Mouse (Mus musculus) midbrain, embryonic 14.5 days (tissue): ENCODE data around the gene Cops4. TPM values are rescaled to one million over a fixed set of nuclear protein-coding genes. Genes with fewer than 3 reads are reported as not detected.

Source experiments
- ATAC-seq: fragments of 200-750 bp; cut with Nextera tagmentation; 2 replicates; pipeline ENCODE4 v1.8.0; 2017; ENCODE audit warnings: moderate number of reproducible peaks, moderate library complexity; ENCODE audit not compliant: low FRiP score, low TSS enrichment
- DNase-seq: peaks from one replicate; pipeline ENCODE4 v3.0.0-alpha.2; 2015
- H3K27ac ChIP-seq: fragments of 300-500 bp; sonication (generic); replicated peaks from 2 replicates; pipeline ENCODE4 v1.5.1; 2014; ENCODE audit warnings: mild to moderate bottlenecking, low read depth, low read length, moderate library complexity
- H3K27me3 ChIP-seq: fragments of 300-500 bp; sonication (generic); 2 replicates; pipeline ENCODE4 v1.6.1; 2014; ENCODE audit warnings: low read length, control low read depth, mixed read lengths; ENCODE audit not compliant: control insufficient read depth, insufficient read depth
- H3K36me3 ChIP-seq: fragments of 300-500 bp; sonication (generic); 2 replicates; pipeline ENCODE4 v1.6.1; 2014; ENCODE audit warnings: low read length, control low read depth; ENCODE audit not compliant: control insufficient read depth, insufficient read depth
- H3K4me1 ChIP-seq: fragments of 300-500 bp; sonication (generic); 2 replicates; pipeline ENCODE4 v1.6.1; 2014; ENCODE audit warnings: mild to moderate bottlenecking, antibody characterized with exemption, low read length, control low read depth; ENCODE audit not compliant: control insufficient read depth, insufficient read depth
- H3K4me2 ChIP-seq: fragments of 300-500 bp; sonication (generic); 2 replicates; pipeline ENCODE4 v1.6.1; 2014; ENCODE audit warnings: mild to moderate bottlenecking, low read length, moderate library complexity
- H3K4me3 ChIP-seq: fragments of 300-500 bp; sonication (generic); replicated peaks from 2 replicates; pipeline ENCODE4 v1.5.1; 2014; ENCODE audit warnings: low read depth, low read length
- H3K9ac ChIP-seq: fragments of 300-500 bp; sonication (generic); replicated peaks from 2 replicates; pipeline ENCODE4 v1.6.1; 2014; ENCODE audit warnings: mild to moderate bottlenecking, low read length, moderate library complexity
- H3K9me3 ChIP-seq: fragments of 300-500 bp; sonication (generic); 2 replicates; pipeline ENCODE4 v1.6.1; 2016; ENCODE audit warnings: low read length, control low read depth, mixed read lengths; ENCODE audit not compliant: control insufficient read depth
- WGBS: fragments of 180-500 bp; shearing (Covaris S2); extraction: QIAGEN DNeasy Blood & Tissue Kit; methylation state at CpG from one replicate; pipeline ENCODE4 v1.1.7; 2014; 5-methylcytosine and 5-hydroxymethylcytosine counted together
- polyA plus RNA-seq: library from polyadenylated mRNA; unstranded; fragments of >200 nt; fragmentation: Nextera tagmentation; extraction: Ambion mirVana; gene quantifications from 2 replicates; pipeline ENCODE4 v1.2.1, GENCODE M21; 2014

Cops4 gene
- 175 and 210 TPM in 2 replicates for polyA plus RNA-seq

GRCm38 (mm10) chr5:100518049-100519026, at the start of gene Cops4:
Cops4 (plus strand) TSS chr5:100518309.
- peak; percentile 100 for DNase-seq
- under 1% methylated on average over 64 of the region's 64 CpGs for WGBS
- peaks cover 14% of the 10 kb centered on the region for H3K4me1 ChIP-seq

DNA sequence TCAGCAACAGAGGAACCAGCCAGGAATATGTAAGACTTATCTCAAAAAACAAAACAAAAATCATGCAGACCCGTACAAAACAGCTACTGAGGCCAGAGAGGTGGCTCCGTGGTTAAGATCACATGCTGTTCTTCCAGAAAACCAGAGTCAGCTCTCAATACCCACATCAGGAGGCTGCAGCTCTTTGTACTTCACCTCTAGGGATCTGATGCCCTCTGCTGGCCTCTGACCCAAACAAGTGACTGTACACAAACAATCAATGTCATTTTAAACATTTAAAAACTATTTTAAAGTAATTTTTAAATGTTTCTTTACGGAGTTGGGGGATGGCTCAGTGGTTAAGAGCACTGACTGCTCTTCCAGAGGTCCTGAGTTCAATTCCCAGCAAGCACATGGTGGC, 41.8 kb upstream of the Cops4 start:
- Histone ChIP-seq H3K9me3 (no peaks in the 10 kb centered on the region), H3K27ac (no peak overlapping the region), H3K4me2 (no peak overlapping the region), H3K9ac (no peak overlapping the region), H3K4me1 (no peaks in the 10 kb centered on the region), H3K27me3 (no peaks in the 10 kb centered on the region), H3K4me3 (no peak overlapping the region), H3K36me3 (peaks cover 21% of the 10 kb centered on the region)
- ATAC-seq (no peak), DNase-seq (no peak)
- WGBS, result 89% methylated on average over 3 of the region's 3 CpGs

More at GRCm38 (mm10) chr5:100518049-100519026, at the start of gene Cops4:
- peaks cover 7% of the 10 kb centered on the region; the same call in 1 of the 2 replicates for H3K36me3 ChIP-seq
- H3K4me2 ChIP-seq, result peak within 1 kb of the TSS; percentile 80
- H3K4me3 ChIP-seq, result peak within 1 kb of the TSS; percentile 69
- H3K27me3 ChIP-seq, result no peaks in the 10 kb centered on the region
- ATAC-seq, result peak; percentile 100
- H3K9me3 ChIP-seq, result no peaks in the 10 kb centered on the region
- H3K27ac ChIP-seq, result peak within 1 kb of the TSS; percentile 77
- H3K9ac ChIP-seq, result peak within 1 kb of the TSS; percentile 75

DNA sequence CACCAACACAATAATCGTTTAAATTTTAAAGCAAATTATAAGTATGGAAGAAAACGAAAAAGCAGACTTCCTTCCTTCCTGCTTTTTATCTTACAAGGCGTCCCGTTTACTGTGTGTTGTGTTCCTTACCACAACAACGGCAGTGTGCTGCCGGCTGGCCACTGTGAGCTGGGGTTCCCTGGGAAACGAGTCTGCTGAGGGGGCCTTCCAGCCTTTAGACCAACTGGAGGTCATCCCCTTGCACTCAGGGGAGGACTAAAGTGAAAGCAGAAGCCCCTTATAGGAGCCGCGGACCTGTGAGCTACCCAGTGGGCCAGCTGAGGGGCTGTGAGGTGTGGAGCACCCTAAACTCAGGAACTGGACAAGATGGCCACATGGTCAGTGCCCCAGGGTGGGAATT, 40.5 kb upstream of the Cops4 start:
- no peaks in the 10 kb centered on the region for H3K4me1 ChIP-seq
- no peak for DNase-seq
- H3K27me3 ChIP-seq, result no peaks in the 10 kb centered on the region
- H3K36me3 ChIP-seq, result peaks cover 21% of the 10 kb centered on the region
- WGBS, result 93% methylated on average over 9 of the region's 9 CpGs
- no peak for ATAC-seq
- no peak overlapping the region for H3K9ac ChIP-seq
- no peak overlapping the region for H3K27ac ChIP-seq
- H3K4me2 ChIP-seq, result no peak overlapping the region
- H3K9me3 ChIP-seq, result no peaks in the 10 kb centered on the region
- no peak overlapping the region for H3K4me3 ChIP-seq

DNA sequence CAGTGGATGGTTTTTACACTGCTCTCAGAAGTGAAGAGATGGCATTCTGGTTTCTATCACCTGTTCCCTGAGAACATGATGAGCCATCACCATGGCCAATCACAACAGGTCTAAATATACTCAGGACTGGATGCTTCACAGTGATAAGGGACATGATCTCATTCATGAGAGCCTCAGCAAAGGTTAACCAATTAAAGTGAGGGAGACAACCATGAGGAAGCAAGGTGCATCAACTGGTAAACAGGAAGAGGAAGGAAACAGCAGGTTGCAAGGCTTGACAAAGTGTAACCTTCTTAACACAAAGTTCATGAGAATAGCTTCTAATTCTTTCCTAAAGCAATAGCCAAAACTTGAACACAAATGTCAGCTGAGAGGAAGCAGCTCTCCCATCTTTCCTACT, 34.5 kb upstream of the Cops4 start:
- no peak overlapping the region for H3K4me2 ChIP-seq
- peaks cover 14% of the 10 kb centered on the region; the same call in 1 of the 2 replicates for H3K36me3 ChIP-seq
- H3K4me3 ChIP-seq, result no peak overlapping the region
- ATAC-seq (no peak), DNase-seq (no peak)
- no peaks in the 10 kb centered on the region for H3K4me1 ChIP-seq
- H3K9ac ChIP-seq, result no peak overlapping the region
- H3K27ac ChIP-seq, result no peak overlapping the region
- H3K27me3 ChIP-seq, result no peaks in the 10 kb centered on the region
- H3K9me3 ChIP-seq, result no peaks in the 10 kb centered on the region

- Histone ChIP-seq H3K4me1 (no peaks in the 10 kb centered on the region), H3K4me2 (no peak overlapping the region), H3K9me3 (no peaks in the 10 kb centered on the region), H3K4me3 (no peak overlapping the region), H3K36me3 (peaks cover 10% of the 10 kb centered on the region; the same call in 1 of the 2 replicates), H3K27ac (no peak overlapping the region), H3K9ac (no peak overlapping the region), H3K27me3 (no peaks in the 10 kb centered on the region)
- ATAC-seq (no peak), DNase-seq (no peak)
- 90% methylated on average over 2 of the region's 2 CpGs for WGBS
These were observed 31.0 kb upstream of the Cops4 start for GRCm38 (mm10) chr5:100487120-100487519.

GRCm38 (mm10) chr5:100488231-100488630, 29.9 kb upstream of the Cops4 start:
- Histone ChIP-seq H3K9ac (no peak overlapping the region), H3K27ac (no peak overlapping the region), H3K36me3 (peaks cover 10% of the 10 kb centered on the region; the same call in 1 of the 2 replicates), H3K9me3 (no peaks in the 10 kb centered on the region), H3K4me3 (no peak overlapping the region), H3K27me3 (no peaks in the 10 kb centered on the region), H3K4me2 (no peak overlapping the region), H3K4me1 (no peaks in the 10 kb centered on the region)
- DNase-seq (no peak), ATAC-seq (no peak)
- WGBS, result 93% methylated on average over 3 of the region's 3 CpGs

GRCm38 (mm10) chr5:100489340-100489739, 28.8 kb upstream of the Cops4 start:
- no peak overlapping the region for H3K27ac ChIP-seq
- H3K4me1 ChIP-seq, result no peaks in the 10 kb centered on the region
- no peak for ATAC-seq
- H3K4me2 ChIP-seq, result no peak overlapping the region
- 89% methylated on average over 2 of the region's 2 CpGs for WGBS
- no peaks in the 10 kb centered on the region for H3K27me3 ChIP-seq
- no peak overlapping the region for H3K4me3 ChIP-seq
- no peak for DNase-seq
- H3K9me3 ChIP-seq, result no peaks in the 10 kb centered on the region
- no peak overlapping the region for H3K9ac ChIP-seq
- H3K36me3 ChIP-seq, result peaks cover 9% of the 10 kb centered on the region; the same call in 1 of the 2 replicates

DNA sequence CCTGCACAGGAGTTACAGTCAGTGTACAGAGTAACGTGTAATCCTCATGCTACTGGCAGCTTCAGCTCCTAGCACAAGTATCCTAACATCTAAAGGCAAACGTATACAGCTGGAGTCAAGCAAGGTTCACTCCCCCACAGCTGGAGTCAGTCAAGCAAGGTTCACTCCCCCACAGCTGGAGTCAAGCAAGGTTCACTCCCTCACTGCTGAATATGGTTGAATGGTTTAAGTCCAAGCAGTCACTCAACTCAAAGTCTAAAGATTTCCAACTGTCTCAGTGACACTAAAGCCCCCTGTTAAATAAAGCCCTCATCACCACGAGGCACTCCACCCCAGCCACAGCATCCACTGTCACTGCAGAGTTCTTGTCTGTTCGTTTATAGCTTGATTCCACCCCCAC, 26.4 kb upstream of the Cops4 start:
- H3K4me2 ChIP-seq, result no peak overlapping the region
- H3K27me3 ChIP-seq, result no peaks in the 10 kb centered on the region
- DNase-seq (no peak), ATAC-seq (no peak)
- H3K27ac ChIP-seq, result no peak overlapping the region
- H3K36me3 ChIP-seq, result no peaks in the 10 kb centered on the region
- H3K9me3 ChIP-seq, result no peaks in the 10 kb centered on the region
- H3K9ac ChIP-seq, result no peak overlapping the region
- no peaks in the 10 kb centered on the region for H3K4me1 ChIP-seq
- no peak overlapping the region for H3K4me3 ChIP-seq
- WGBS, result 53% methylated on average over 4 of the region's 4 CpGs
